Mouse (Mus musculus) mammary gland, adult 2 months (tissue): ENCODE data around the gene Mrgprb1. TPM values are rescaled to one million over a fixed set of nuclear protein-coding genes. Genes with fewer than 3 reads are reported as not detected.

Experiments used
- polyA plus RNA-seq: library from polyadenylated mRNA; depleted of rRNA; stranded (reverse); fragments of >200 nt; gene quantifications from 2 replicates; pipeline ENCODE4 v1.2.3, GENCODE M21; 2012; ENCODE audit warnings: low replicate concordance; rRNA removed

Gene Mrgprb1
- 0.76 and 2.7 TPM in 2 replicates for polyA plus RNA-seq

GRCm38 (mm10) chr7:48456242-48456641 lies at the start of gene Mrgprb1:
Mrgprb1 (minus strand) TSS chr7:48456342.

GRCm38 (mm10) chr7:48499221-48499620 lies 43.1 kb upstream of the Mrgprb1 start, which contains the start of gene Mrgprx2:
Mrgprx2 (minus strand) TSS chr7:48499321.

Other genes with a start within 250 kb of the Mrgprb1 start
- gene Mrgprb8, start 67.8 kb downstream of the Mrgprb1 start, polyA plus RNA-seq, result not detected in 2 replicates
- 0.08 and 0.47 TPM in 2 replicates for gene Mrgprx2, start 43.0 kb upstream of the Mrgprb1 start, polyA plus RNA-seq
- 0.55 and 1.8 TPM in 2 replicates for gene Mrgprb2, start 101.7 kb upstream of the Mrgprb1 start, polyA plus RNA-seq
- gene Mrgprb3, start 187.5 kb upstream of the Mrgprb1 start, polyA plus RNA-seq, result 0.43 TPM in 1 of 2 replicates, not detected in the other